Comparison of ENCODE assay signal across 3 mouse cellular contexts in the genomic region with DNA sequence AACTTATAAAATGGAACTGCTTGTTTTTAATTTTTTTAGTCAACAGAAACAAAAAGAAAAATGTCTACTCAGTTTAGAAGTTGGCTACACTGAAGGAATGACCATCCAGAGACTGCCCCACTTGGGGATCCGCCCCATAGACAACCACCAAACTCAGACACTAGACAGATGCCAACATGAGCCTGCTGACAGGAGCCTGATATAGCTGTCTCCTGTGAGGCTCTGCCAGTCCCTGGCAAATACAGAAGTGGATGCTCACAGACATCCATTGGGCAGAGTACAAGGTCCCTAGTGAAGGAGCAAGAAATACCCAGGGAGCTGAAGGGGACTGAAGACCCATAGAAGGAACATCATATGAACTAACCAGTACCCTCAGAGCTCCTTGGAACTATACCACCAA. TPM values are rescaled to one million over a fixed set of nuclear protein-coding genes. Genes with fewer than 3 reads are reported as not detected.
DNase-seq lines count a peak whose midpoint lies in the region.
"Not testable (repeated sequence)": the region's sequence is repeated elsewhere in the genome, so short reads cannot be mapped to it uniquely, and the experiment has no call there.

No protein-coding gene starts in this region.

- DNase-seq in heart, adult 11 months, result peak; percentile 90
- peak; percentile 21 for DNase-seq in heart, adult 8-10 months (ENCODE audit: low spot score)
- DNase-seq in heart, postnatal 10 days, result peak; percentile 6 to 29

- intact Hi-C loops in heart, postnatal 10 days (cut with DNase I), result not testable (repeated sequence)

RNA-seq across cellular contexts. Expression of a gene that starts 42.0 kb away (rescaled TPM):
- total RNA-seq in heart, adult 8-10 months (2022), result 10 to 100 TPM; 11.2 to 16.0 (median 15.1) TPM
- total RNA-seq in heart, postnatal 10 days (2021), result 10 to 100 TPM; 15.3 to 19.9 TPM

Comparison
In these comparisons a context has a peak if more than half of its experiments do, and no peak if none do; other contexts are left out.
1. DNase-seq: peak in every context shown above with its lines; median percentile 90 in heart, adult 11 months; 21 in heart, adult 8-10 months; 18 in heart, postnatal 10 days.